Mouse (Mus musculus) CH12.LX (cell line): ENCODE measurements around the gene 4930415O20Rik. TPM values are rescaled to one million over a fixed set of nuclear protein-coding genes. Genes with fewer than 3 reads are reported as not detected.

Experiments
- DNase-seq: peaks from one replicate; pipeline ENCODE4 v3.0.0-alpha.2; 2013; ENCODE audit errors: extremely low read depth
- H3K27ac ChIP-seq: 2 replicates; pipeline ENCODE4 v1.5.1; 2012; ENCODE audit warnings: low read depth, mild to moderate bottlenecking, control low read depth, moderate library complexity; ENCODE audit not compliant: insufficient read depth
- H3K27me3 ChIP-seq: replicated peaks from 2 replicates; pipeline ENCODE3; 2012; ENCODE audit warnings: inconsistent platforms
- H3K36me3 ChIP-seq, 2 experiments: replicated peaks in 1 of 2; 2 replicates each; pipeline versions ENCODE3 to v1.6.1; 2012; ENCODE audit warnings: inconsistent platforms in 1 of 2, low read length in 1 of 2, mild to moderate bottlenecking in 1 of 2, mixed read lengths in 1 of 2, moderate library complexity in 1 of 2; ENCODE audit not compliant: control insufficient read depth in 1 of 2, insufficient read depth in 1 of 2
- H3K4me1 ChIP-seq, 2 experiments: 2 replicates each; pipeline ENCODE4 v1.6.1; 2012; ENCODE audit warnings: inconsistent platforms in 1 of 2, moderate library complexity in 1 of 2; ENCODE audit not compliant: insufficient read depth in 2 of 2, control insufficient read depth in 1 of 2
- H3K4me2 ChIP-seq: 2 replicates; pipeline ENCODE4 v1.6.1; 2012; ENCODE audit warnings: low read depth, mild to moderate bottlenecking, control low read depth; ENCODE audit not compliant: poor library complexity, insufficient read depth, severe bottlenecking
- H3K4me3 ChIP-seq, 3 experiments: fragments of 150-350 bp in 1 of 3; sonication (generic) in 1 of 3; replicated peaks in 1 of 3; 2 replicates each; pipeline versions ENCODE3 to v1.5.1; 2011 to 2012; ENCODE audit warnings: low read depth in 2 of 3, low read length in 2 of 3, mild to moderate bottlenecking in 2 of 3, moderate library complexity in 2 of 3, control low read depth in 1 of 3, improper control_type of control experiment in 1 of 3, inconsistent platforms in 1 of 3, mixed read lengths in 1 of 3; ENCODE audit not compliant: poor library complexity in 1 of 3
- H3K79me2 ChIP-seq: replicated peaks from 2 replicates; pipeline ENCODE4 v1.6.1; 2012; ENCODE audit warnings: mild to moderate bottlenecking, moderate library complexity; ENCODE audit not compliant: control insufficient read depth, poor library complexity, insufficient read depth, severe bottlenecking; ENCODE audit errors: extremely low read depth
- H3K9ac ChIP-seq: 2 replicates; pipeline ENCODE4 v1.6.1; 2012; ENCODE audit warnings: low read depth, mild to moderate bottlenecking, control low read depth, moderate library complexity; ENCODE audit not compliant: insufficient read depth
- H3K9me3 ChIP-seq: replicated peaks from 2 replicates; pipeline ENCODE3; 2012; ENCODE audit warnings: low read length, inconsistent platforms, mixed read lengths
- CHD1 ChIP-seq: IDR thresholded peaks from 2 replicates; pipeline ENCODE4 v1.6.1; 2012; ENCODE audit warnings: low read depth, low read length, improper control_type of control experiment, inconsistent platforms
- CTCF ChIP-seq, 2 experiments: IDR thresholded peaks in 1 of 2; conservative IDR thresholded peaks in 1 of 2; 2 replicates each; pipeline ENCODE4 v1.5.1; 2011 to 2012; ENCODE audit warnings: low read depth in 2 of 2, low read length in 2 of 2, improper control_type of control experiment in 1 of 2, inconsistent platforms in 1 of 2, mild to moderate bottlenecking in 1 of 2, moderate library complexity in 1 of 2
- ETS1 ChIP-seq: conservative IDR thresholded peaks from 2 replicates; pipeline ENCODE4 v1.6.1; 2012; ENCODE audit warnings: low read depth, mild to moderate bottlenecking, inconsistent platforms, low read length, improper control_type of control experiment, moderate library complexity
- HCFC1 ChIP-seq: IDR thresholded peaks from 2 replicates; pipeline ENCODE4 v1.6.1; 2012; ENCODE audit warnings: low read depth, mild to moderate bottlenecking, inconsistent platforms, low read length, improper control_type of control experiment
- IRF4 ChIP-seq: IDR thresholded peaks from 2 replicates; pipeline ENCODE4 v1.6.1; 2014; ENCODE audit warnings: low read depth, mild to moderate bottlenecking, inconsistent platforms, low read length, improper control_type of control experiment
- JUN ChIP-seq: IDR thresholded peaks from 2 replicates; pipeline ENCODE4 v1.6.1; 2011; ENCODE audit warnings: low read depth, mild to moderate bottlenecking, low read length, improper control_type of control experiment, moderate library complexity; ENCODE audit not compliant: insufficient read depth
- JUND ChIP-seq: conservative IDR thresholded peaks from 2 replicates; pipeline ENCODE4 v1.6.1; 2011; ENCODE audit warnings: low read depth, low read length, improper control_type of control experiment
- MAX ChIP-seq: IDR thresholded peaks from 2 replicates; pipeline ENCODE4 v1.6.1; 2011; ENCODE audit warnings: low read length, improper control_type of control experiment
- MEF2A ChIP-seq: IDR thresholded peaks from 2 replicates; pipeline ENCODE4 v1.6.1; 2014; ENCODE audit warnings: low read depth, mild to moderate bottlenecking, inconsistent platforms, low read length, improper control_type of control experiment, borderline replicate concordance
- POLR2A ChIP-seq: IDR thresholded peaks from 2 replicates; pipeline ENCODE4 v1.6.1; 2011; ENCODE audit warnings: low read depth, mild to moderate bottlenecking, improper control_type of control experiment, low read length
- POLR2AphosphoS2 ChIP-seq: IDR thresholded peaks from 2 replicates; pipeline ENCODE4 v1.6.1; 2011; ENCODE audit warnings: low read depth, low read length, improper control_type of control experiment
- RCOR1 ChIP-seq: conservative IDR thresholded peaks from 2 replicates; pipeline ENCODE4 v1.6.1; 2012; ENCODE audit warnings: low read depth, mild to moderate bottlenecking, inconsistent platforms, low read length, improper control_type of control experiment
- SIN3A ChIP-seq: IDR thresholded peaks from 2 replicates; pipeline ENCODE4 v1.6.1; 2012; ENCODE audit warnings: low read length, improper control_type of control experiment, inconsistent platforms
- SMC3 ChIP-seq: IDR thresholded peaks from 2 replicates; pipeline ENCODE4 v1.6.1; 2011; ENCODE audit warnings: low read depth, low read length, improper control_type of control experiment
- ZC3H11A ChIP-seq: IDR thresholded peaks from 2 replicates; pipeline ENCODE4 v1.6.1; 2012; ENCODE audit warnings: low read depth, mild to moderate bottlenecking, inconsistent platforms, low read length, improper control_type of control experiment
- dilution Hi-C: fragments of 300-500 bp; cut with MboI; formaldehyde crosslinking; loops from 2 replicates; pipeline ENCODE4 v1.14.3; 2020; ENCODE audit warnings: low sequenced_read_pairs; ENCODE audit not compliant: extremely low pct_unique_long_range_greater_than_20kb, extremely low pct_ligation_motif_present
- in situ Hi-C: fragments of 300-500 bp; cut with MboI; formaldehyde crosslinking; loops from 3 replicates; pipeline ENCODE4 v1.14.3; 2019; ENCODE audit warnings: low sequenced_read_pairs, low pct_ligation_motif_present, low pct_unique_long_range_greater_than_20kb, mixed read lengths
- polyA plus RNA-seq: library from polyadenylated mRNA; unstranded; fragments of >175 nt; gene quantifications from 2 replicates; pipeline ENCODE4 v1.2.1, GENCODE M21; 2012; ENCODE audit warnings: low read depth; ENCODE audit not compliant: insufficient read length
- total RNA-seq, 2 experiments: library from RNA; depleted of rRNA; stranded (reverse); fragments of 300-350 nt in 1 of 2; fragments of >200 nt in 1 of 2; gene quantifications; 2 replicates each; pipeline ENCODE4 v1.2.3; 2012 to 2014

Gene 4930415O20Rik
- total and polyA plus RNA-seq, 3 experiments: not detected

DNA sequence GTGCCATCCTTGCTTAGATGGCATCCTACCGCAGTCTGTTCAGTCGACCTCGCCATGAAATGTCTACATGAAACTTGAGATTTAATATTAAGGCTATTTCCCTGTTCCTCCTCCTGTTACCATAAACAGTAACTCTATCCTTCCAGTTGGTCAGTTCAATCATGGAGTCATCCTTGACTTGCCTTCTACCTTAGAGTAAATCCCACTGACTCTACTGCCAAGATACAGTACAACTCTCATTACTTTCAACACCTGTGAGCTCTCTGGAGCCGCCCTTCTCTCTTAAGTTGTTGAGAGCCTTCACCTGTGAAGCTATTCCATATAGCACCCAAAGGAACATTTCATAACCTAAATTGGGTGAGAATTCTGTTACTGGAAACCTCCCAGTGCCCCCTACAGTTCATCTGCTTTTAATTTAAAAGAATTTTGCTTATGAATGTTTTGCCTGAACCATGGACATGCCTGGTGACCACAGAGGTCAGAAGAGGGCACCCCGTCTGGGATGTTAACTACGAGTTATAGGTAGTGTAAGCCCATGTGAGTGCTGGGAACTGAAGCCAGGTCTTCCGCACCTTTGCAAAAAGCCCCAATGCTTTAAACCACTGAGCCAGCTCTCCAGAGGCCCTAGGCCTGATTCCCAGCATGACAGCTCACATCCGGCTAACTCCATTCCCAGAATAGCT, 33.8 kb upstream of the 4930415O20Rik start:
- Histone ChIP-seq H3K27me3 (no peaks in the 10 kb centered on the region), H3K36me3 (peaks cover 14 to 40% of the 10 kb centered on the region in 2 experiments), H3K9me3 (no peaks in the 10 kb centered on the region), H3K9ac (no peak overlapping the region), H3K4me3 (no peak overlapping the region), H3K4me1 (no peaks in the 10 kb centered on the region), H3K27ac (no peak overlapping the region), H3K4me2 (no peak overlapping the region), H3K79me2 (peaks cover 14% of the 10 kb centered on the region)
- TF ChIP-seq JUN: no peak
- no peak for TF ChIP-seq SIN3A
- TF ChIP-seq POLR2A: no peak
- TF ChIP-seq IRF4: no peak
- TF ChIP-seq CHD1: no peak
- no peak for TF ChIP-seq MAX
- TF ChIP-seq MEF2A: no peak
- no peak for TF ChIP-seq RCOR1
- no peak for TF ChIP-seq JUND
- no peak for TF ChIP-seq HCFC1
- TF ChIP-seq CTCF (conservative IDR thresholded peaks at IDR 0.05 in 1 of 2, IDR thresholded peaks at IDR 0.05 in 1 of 2; ENCODE audit: low read depth in 2 of 2, low read length in 2 of 2): no peak
- TF ChIP-seq SMC3: no peak
- no peak for TF ChIP-seq ZC3H11A
- TF ChIP-seq ETS1: no peak
- in situ Hi-C loops: no loop called here
- DNase-seq: no peak
- dilution Hi-C loops: no loop called here

- Histone ChIP-seq H3K4me2 (no peak overlapping the region), H3K27me3 (no peaks in the 10 kb centered on the region), H3K36me3 (peaks cover 21 to 47% of the 10 kb centered on the region in 2 experiments), H3K9me3 (no peaks in the 10 kb centered on the region), H3K4me3 (no peak overlapping the region), H3K79me2 (peaks cover 7% of the 10 kb centered on the region), H3K9ac (no peak overlapping the region), H3K27ac (no peak overlapping the region), H3K4me1 (no peaks in the 10 kb centered on the region)
- dilution Hi-C loops: no loop called here
- in situ Hi-C loops: no loop called here
- DNase-seq: no peak
- TF ChIP-seq POLR2AphosphoS2 (0 out of 2 replicates have a peak, but pooled peaks have one; percentile 28), HCFC1 (no peak)
These were observed 32.9 kb upstream of the 4930415O20Rik start for GRCm38 (mm10) chr15:98537923-98538322.
